Mouse (Mus musculus): ENCODE results near the gene Arhgdia. TPM values are rescaled to one million over a fixed set of nuclear protein-coding genes. Genes with fewer than 3 reads are reported as not detected.
"Not testable (repeated sequence)": the region's sequence is repeated elsewhere in the genome, so short reads cannot be mapped to it uniquely, and the experiment has no call there.

The Arhgdia gene
- total RNA-seq, 1 experiment from 2014 or later: 166 TPM

DNA sequence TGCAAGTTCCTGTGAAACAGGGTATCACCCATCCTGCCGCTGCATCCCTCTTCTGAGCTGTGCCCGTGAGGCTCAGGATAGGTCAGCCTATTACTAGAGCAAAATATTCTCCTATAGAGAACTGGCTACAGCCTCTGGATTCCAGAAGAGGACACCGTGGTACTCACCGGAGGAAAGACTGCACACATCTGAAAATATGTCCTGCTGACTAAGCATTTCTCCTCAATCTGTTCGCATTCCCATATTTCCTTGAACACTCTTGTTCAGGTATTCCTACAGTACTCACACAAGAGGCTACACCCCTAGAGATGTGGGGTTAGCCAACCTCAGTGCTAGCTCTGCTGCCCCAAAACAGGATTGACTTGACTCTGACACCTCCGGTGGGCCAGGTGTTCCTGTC, 13.1 kb downstream of the Arhgdia start:
- no peak for ATAC-seq (ENCODE audit: extremely low read depth, insufficient number of reproducible peaks, low FRiP score, poor library complexity, severe bottlenecking)

DNA sequence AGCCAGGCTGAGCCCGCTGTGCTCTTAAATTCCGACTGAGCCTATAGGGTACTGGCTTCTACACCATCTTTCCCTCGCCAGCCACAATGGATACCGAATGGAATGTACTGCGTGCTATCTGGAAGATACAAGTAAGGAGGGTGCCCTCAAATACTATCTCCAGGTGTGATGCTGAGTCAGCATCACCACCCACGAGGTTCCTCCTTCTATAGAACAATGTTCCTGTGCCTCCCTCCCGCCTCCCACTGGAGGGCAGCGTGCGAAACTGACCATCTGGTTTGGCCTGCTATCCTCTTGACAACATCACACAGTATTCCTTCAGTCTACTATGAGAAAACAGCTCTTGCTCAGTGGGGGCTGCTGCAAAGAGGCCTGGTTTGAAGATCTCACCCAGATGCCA, 16.3 kb downstream of the Arhgdia start:
- ATAC-seq (ENCODE audit: extremely low read depth, insufficient number of reproducible peaks, low FRiP score, poor library complexity, severe bottlenecking): no peak

DNA sequence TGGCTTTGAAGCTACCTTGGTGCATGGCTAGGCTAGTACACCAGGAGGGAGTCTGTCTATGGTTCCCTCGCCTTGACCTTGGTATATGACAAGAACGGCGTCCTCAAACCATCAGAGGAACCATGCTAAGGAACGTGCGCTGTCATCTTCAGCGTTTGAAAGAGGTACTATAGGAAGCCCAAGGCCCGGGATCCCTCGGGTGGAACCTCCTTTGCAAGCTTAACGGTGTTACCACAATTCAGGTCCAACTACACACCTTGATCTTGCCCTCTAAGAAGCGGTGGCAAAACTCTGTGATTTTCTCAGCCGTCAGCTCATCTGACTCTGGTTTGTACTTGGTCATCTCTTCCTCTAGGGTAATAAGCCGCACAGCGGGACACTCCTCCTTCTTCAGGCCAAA, 18.5 kb downstream of the Arhgdia start:
- no peak for ATAC-seq (ENCODE audit: extremely low read depth, insufficient number of reproducible peaks, low FRiP score, poor library complexity, severe bottlenecking)

DNA sequence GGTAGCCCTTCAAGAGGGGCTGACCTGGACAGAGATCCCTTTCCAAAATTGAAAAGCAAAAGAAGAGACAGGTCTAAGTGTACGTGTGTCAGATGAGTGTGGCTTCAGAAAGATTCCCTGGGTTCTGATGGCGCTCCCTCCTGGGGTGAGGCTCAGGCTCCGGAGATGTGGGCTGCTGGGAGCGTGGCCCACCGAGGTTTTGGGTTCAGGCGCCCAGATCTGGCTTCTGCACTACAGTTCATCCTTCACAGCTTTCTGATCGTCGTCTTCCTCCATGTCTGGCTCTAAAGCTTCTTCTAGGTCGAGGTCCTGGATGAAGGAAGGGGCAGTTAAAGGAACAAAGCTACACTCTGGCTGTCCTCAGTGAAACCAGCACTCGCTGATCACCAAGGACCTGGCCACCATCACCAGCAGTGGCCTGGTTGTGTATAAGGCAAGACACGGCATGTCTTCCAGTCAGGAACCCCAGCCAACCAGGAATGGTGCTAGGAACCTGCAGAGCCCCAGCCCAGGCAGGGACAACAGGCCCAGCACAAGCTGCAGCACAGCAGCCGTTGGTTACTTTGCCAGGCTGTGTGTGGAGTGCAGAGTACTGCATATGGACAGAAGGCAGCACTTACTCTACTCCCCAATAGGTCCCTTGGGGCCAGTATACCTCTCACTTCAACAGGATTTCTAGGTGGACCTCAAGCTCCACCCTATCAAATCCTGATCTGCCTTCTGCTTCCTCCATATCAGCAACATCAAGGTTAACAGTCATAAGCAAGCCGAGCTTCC, 20.3 kb downstream of the Arhgdia start:
- no peak for ATAC-seq (ENCODE audit: extremely low read depth, insufficient number of reproducible peaks, low FRiP score, poor library complexity, severe bottlenecking)

DNA sequence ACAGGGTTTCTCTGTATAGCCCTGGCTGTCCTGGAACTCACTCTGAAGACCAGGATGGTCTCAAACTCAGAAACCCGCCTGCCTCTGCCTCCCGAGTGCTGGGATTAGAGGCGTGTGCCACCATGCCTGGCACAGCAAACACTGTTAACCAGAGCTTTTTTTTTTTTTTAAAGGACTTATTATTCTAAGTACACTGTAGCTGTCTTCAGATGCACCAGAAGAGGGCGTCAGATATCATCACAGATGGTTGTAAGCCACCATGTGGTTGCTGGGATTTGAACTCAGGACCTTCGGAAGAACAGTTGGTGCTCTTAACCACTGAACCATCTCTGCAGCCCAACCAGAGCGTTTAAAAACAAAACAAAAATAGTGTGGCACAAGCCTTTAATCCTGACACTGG, 22.6 kb downstream of the Arhgdia start:
- not testable (repeated sequence) for ATAC-seq (ENCODE audit: extremely low read depth, insufficient number of reproducible peaks, low FRiP score, poor library complexity, severe bottlenecking)

DNA sequence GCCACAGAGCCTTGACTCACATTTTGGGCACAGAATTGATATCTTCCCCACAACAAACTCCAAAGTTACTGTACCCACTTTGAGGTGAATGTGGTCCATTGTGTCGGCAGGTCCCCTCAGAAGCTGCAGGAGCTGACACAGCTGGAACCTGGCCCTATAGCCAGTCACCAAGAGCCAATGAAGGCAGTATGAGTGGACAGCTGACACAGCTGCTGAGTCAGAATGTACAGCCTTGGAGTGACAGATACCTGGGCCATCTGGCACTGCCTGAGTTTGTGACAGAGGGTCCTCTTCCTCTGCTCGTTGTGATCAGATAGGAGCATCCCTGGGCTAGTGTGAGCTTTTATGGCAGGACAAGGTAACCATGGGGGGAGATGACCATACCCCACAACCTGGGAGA, 26.2 kb downstream of the Arhgdia start:
- ATAC-seq (ENCODE audit: extremely low read depth, insufficient number of reproducible peaks, low FRiP score, poor library complexity, severe bottlenecking): no peak

DNA sequence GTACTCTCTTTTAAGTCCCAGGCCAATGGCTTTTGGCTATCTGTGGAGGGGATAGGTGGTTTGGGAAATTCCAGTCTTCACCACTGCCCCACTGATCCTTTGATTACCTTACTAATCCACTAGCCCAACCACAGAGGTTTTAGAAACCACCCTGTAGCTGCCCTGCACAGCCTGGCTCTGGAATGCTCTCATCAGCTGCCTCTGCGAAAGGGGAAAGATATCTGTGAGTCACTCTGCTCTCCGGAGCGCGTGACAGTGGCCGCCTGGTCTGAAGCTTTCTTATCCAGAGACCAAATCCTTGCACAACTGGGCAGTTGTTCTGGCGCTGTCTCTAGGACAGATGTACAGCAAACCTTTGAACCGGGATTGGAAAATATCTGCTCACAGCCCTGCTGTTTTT, 26.6 kb downstream of the Arhgdia start:
- ATAC-seq (ENCODE audit: extremely low read depth, insufficient number of reproducible peaks, low FRiP score, poor library complexity, severe bottlenecking): no peak

DNA sequence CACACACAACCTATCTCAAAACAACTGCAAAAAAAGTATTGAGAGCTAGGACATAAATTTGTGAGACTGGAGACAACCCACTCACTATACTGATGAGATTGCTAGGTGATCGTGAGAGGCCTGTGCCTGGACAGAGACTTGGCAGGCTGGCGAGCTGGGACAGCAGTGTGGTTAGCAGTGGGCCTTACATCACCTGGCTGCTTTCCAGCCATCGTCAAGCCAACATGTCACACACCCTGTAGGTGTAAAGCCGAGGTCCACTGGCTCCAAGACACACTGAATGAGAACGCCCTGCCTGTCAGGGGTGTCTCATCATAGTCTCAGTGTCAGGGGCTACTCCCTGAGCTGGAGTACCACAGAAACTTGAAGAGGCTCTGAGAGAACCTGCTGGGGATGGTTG, 28.7 kb downstream of the Arhgdia start:
- ATAC-seq (ENCODE audit: extremely low read depth, insufficient number of reproducible peaks, low FRiP score, poor library complexity, severe bottlenecking): no peak

DNA sequence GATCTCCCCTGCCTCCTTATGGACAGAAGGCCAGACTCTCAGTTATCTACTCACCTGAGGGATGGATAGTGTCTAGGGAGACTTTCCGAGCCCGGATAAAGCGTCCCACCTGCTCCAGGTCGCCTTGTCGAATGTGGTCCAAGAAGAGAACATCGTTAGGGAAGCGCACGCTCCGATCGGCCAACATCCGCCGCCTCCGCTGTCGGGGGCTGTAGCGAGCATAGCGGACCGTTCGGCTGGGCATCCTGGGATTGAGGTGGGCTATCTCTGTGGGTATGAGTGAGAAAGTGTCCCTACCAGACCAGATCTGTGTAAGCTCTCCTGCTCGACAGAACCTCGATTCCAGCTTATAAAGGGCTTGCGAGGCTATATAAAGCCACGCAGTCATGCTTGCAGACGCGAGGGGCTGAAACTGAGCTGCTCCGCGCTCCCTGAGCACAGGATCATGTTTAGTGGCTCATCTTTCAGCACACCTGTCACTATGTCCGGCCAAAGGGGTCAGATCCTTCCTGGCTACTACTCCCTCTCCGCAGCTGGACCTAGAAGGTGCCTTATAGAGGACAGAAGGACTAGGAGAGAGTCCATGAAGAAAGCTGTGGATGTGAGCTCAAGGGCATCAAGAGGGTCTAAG, 30.5 kb downstream of the Arhgdia start, which contains the start of gene Ppp1r27:
TSS of gene Ppp1r27 (minus strand) at position 323 of the 631 bp plus-strand sequence.
- no peak for ATAC-seq (ENCODE audit: extremely low read depth, insufficient number of reproducible peaks, low FRiP score, poor library complexity, severe bottlenecking)

DNA sequence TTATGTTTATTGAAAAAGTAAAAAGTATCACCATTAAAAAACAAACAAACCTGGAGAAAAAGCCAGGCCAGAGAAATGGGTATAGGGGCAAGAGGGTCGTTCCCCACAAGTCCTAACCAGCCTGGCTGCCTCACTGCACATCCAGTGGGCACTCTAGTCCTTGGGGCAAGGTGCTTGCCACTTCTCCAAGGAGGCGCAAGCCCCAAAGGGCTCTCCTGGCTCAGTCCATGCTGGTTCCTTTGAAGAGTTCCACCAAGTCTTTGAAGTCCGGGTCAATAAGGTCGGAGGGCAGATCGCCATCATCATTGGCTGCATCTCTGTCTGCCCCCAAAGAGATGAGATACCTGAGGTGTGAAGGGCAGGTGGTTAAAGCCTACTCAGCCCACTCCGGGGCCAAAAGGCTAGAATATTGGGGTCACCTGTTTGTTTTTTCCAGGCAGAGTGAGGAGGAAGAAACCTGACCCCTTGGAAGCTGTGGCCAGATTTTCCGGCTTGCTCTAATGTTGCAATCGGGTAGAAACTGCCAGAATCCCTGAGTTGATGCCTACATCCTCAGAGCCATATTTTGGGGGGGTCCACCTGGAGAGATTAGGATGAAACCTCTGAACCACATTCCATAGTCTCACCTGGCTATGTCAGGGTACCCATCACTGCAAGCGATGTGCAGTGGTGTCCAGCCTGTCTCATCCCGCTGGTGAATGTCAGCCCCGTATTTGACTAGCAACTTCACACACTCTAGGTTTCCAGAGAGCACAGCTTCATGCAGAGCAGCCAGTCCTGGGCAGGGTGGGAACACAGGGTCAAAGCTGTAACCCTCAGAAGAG, 31.2 kb downstream of the Arhgdia start:
- ATAC-seq (ENCODE audit: extremely low read depth, insufficient number of reproducible peaks, low FRiP score, poor library complexity, severe bottlenecking): no peak

DNA sequence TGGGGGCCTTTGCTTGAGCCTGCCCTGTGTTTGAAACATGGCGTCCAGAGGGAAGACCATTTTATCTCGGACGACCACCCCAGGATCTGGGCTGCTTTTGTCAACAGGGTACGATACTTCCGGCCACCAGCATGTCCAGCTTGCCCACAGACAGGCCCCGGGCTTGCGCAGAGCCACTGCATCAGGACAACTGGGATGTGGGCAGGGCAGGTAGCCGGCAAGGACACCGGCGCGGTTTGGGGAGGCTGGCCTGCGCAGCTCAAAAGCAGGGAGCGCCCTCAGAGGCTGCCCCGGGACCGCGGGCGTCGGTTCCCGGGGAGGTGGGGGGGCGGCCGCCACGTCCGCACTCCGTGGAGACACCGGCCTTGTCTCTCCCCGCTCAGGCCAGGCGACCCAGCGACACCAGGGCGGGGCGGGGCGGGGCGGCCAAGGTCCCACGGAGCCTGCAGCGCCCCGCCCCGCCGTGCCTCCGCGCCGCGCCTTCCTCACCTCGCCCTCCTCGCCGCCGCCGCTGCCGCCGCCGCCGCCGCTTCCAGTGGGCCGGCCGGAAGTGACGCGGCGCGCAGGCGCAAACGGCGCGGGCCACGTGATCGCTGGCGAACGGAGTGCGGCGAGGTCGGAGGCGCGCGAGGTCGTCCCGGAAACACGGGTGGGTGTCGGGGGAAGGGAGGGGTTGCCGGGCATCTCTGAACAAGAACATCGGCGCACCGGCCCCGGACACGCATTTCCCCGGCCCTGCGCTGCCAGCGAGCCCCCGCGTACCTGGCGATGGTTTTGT, 32.1 kb downstream of the Arhgdia start, which contains the start of gene Mcrip1:
TSS of gene Mcrip1 (minus strand) at position 560 of the 778 bp plus-strand sequence.
- peak; percentile 61 for ATAC-seq (ENCODE audit: extremely low read depth, insufficient number of reproducible peaks, low FRiP score, poor library complexity, severe bottlenecking)

DNA sequence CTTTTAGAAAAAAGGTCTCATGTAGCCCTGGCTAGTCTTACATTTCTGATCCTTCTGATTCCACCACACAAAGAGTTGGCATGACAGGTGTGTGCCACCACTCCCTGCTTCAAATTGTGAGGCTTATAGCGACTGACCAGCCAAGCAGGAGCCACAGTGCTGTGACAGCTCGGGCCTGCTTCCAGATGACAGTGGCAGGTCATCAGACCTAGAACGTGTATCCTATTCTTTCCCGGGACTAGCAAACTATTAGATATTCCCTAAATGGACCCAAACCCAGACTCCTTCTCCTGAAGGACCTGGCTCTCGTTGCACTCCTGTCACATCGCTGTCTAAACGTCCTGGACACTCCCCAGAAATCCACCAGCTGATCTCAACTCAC, 32.6 kb downstream of the Arhgdia start:
- ATAC-seq (ENCODE audit: extremely low read depth, insufficient number of reproducible peaks, low FRiP score, poor library complexity, severe bottlenecking): no peak

DNA sequence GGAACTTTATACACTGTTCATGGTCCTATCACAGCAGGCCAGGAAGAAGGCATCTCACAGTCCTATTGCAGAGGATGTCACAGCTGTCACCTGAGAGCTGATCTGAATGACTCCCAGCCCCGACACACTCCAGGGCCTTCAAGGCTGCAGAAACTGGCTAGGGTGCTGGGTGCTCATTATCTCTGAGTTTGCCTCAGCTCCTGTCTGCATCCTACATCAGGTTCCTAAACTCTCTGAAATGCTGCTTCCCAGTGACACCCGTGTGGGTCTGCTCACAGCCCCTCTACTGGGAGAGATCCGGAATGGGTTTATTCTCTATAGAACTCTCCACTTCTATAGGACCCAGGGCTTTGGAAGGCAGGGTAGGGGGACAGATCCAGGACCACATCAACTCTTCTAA, 33.2 kb downstream of the Arhgdia start:
- no peak for ATAC-seq (ENCODE audit: extremely low read depth, insufficient number of reproducible peaks, low FRiP score, poor library complexity, severe bottlenecking)

DNA sequence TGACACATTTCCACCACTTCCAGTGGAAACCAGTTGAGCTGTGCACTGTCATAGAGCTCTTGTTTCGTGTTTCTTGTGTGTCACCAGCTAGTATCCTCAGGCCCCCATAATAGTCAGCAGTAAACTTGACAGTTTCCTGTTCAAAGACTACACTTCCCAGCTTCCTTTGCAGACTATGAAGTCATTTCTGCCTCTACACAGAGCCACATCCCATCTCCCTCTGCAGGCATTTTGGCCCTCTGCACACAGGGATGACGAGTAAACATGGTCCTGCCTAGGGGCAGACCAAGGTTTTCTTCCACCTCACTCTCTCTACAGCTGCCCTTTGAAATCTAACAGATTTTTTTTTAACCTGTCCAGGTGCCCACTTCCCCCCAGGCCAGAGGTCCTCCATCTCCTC, 34.0 kb downstream of the Arhgdia start:
- no peak for ATAC-seq (ENCODE audit: extremely low read depth, insufficient number of reproducible peaks, low FRiP score, poor library complexity, severe bottlenecking)

DNA sequence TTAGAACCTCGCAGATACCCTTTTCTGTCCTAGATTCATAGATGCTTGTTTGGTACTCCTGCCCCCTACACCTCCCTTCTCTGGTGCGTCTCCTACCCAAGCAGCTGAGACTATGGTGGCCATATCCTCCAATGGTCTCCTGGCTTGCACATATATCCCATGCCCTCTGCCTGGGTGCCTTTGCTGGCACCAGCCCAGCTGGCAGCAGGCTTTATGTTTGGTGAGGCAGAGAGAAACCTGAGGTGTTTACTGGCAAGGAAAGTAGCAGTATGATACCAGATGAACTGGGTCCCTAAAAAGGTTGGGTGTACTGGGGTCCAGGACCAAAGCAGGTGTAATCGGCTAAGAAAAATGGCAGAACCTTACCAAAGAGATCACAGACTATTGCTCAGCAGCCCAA, 35.5 kb downstream of the Arhgdia start:
- ATAC-seq (ENCODE audit: extremely low read depth, insufficient number of reproducible peaks, low FRiP score, poor library complexity, severe bottlenecking): no peak

DNA sequence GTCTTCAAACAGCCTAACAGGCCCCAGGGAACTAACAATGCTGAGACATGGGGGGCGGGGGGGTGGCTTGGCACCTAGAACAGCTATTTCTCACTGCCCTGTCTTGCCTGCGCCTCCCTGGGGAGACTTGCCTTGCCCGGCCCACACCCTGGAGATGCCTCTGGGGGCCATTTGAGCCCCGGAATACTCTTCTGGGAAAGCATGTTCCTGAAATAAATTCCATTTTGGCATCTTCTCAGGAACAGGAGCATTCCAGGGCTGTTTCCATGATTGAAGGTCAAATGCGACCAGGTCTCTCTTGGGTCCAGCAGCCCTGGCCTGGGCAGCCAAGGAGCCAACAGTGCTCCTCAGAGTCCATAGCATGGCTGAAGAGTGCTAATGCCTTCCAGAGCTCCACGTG, 39.0 kb downstream of the Arhgdia start:
- ATAC-seq (ENCODE audit: extremely low read depth, insufficient number of reproducible peaks, low FRiP score, poor library complexity, severe bottlenecking): no peak

DNA sequence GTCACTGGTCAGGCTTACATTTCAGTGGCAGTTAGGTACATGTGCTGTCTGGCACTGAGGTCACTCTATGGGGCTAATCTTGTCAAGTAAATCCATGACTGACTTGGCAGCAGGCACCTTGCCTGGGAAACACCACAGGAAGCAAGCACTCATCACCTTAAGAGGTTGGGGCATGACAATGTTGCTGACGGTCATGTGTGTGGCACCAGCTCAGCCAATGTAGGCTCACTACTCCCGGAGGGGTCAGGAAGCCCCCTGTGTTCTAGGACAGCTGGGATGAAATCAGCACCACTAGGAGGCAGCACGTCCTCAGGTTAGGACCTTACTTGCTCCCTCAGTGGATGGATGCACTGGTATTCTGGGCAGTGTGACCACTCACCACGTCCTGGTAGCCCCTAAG, 39.5 kb downstream of the Arhgdia start:
- no peak for ATAC-seq (ENCODE audit: extremely low read depth, insufficient number of reproducible peaks, low FRiP score, poor library complexity, severe bottlenecking)

DNA sequence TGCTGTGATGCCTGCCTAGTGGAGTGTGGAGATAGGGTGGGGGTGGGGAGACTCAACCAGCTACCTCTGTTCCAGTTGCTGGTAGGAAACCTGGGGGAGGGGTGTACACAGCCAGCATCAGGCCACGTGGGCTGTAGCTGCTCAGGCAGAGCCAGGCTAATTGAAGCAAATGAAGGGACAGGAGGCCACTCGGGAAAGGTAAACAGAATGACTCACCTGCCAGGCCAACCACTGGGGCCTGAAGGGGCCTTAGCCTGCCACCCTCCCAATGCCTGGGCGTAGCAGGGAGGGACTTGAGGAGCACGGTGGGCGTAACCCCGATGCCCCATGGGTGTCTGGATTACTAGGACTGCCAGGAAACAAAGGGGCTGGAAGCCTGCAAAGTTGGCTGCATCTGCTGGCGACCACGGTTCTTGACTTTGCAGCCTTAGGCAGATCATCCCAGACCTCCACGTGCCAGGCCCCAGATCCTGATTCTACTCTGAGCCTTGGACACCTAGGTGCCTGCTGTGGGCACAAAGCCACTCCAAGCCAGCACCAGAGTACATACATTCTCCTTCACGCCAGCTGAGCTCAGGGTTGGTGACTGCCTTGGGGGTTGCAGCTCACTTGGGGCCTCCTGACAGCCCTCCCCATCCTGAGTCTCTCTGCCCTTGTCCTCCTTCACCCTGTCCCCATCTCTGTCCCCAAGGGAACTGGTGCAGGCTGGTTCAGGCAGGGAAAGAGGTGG, 42.0 kb downstream of the Arhgdia start:
- no peak for ATAC-seq (ENCODE audit: extremely low read depth, insufficient number of reproducible peaks, low FRiP score, poor library complexity, severe bottlenecking)

DNA sequence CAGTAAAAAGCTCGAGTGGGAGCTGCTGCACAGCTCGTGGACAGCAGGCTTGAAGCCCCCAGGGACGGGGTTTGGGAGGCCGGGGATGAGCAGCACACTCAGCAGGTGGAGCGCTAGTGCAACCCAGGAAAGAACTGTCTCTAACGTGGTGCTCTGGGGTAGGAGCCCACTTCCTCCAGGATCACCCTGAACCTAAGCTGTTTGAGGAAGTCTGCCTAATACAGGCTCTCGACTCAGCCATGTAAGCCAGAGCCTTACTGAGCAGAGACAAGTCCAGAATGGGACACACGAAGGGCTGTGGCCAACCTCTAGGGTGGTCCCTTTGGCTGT, 42.5 kb downstream of the Arhgdia start:
- ATAC-seq (ENCODE audit: extremely low read depth, insufficient number of reproducible peaks, low FRiP score, poor library complexity, severe bottlenecking): no peak

Data from neutrophil, adult 5-6 weeks (primary cell).